Mouse (Mus musculus) ZHBTc4 (cell line): Measurements from ENCODE around the gene Gm44965.

Source experiments
- DNase-seq: peaks from one replicate; pipeline ENCODE4 v3.0.0-alpha.2; 2011; ENCODE audit warnings: low read depth, low spot score

Gm44965 gene

GRCm38 (mm10) chr6:48665471-48665870 is 71.7 kb downstream of the Gm44965 start:
- DNase-seq = no peak

- no peak for DNase-seq
Measured at GRCm38 (mm10) chr6:48666159-48666586, 72.4 kb downstream of the Gm44965 start.

DNA sequence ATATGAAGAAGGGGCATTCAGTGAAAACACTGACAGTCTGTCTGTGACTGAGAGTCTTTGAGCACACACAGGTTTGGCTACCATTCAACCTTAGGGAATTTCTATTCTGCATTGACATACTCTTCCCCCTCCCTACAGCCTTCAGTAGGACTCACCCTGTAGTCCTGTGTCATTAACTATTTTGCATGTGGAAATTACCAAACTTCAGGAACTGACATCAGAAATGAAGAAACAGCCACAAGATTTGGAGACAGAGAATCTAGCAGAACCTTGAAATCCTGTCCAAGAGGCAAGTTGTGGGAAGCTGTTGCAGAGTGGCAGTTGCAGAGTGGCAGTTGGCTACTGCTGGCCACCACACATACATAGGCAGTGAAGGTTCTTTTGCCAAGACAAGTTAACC is 74.3 kb downstream of the Gm44965 start:
- no peak for DNase-seq
